Mouse (Mus musculus) erythroblast, embryonic 14.5 days (primary cell): ENCODE data around the gene Gabbr1.

Source experiments
- GATA1 ChIP-seq: IDR thresholded peaks from 2 replicates; pipeline ENCODE4 v1.6.1; 2012; ENCODE audit warnings: low read length, inconsistent platforms, mixed read lengths
- TAL1 ChIP-seq: IDR thresholded peaks from 3 replicates; pipeline ENCODE4 v1.6.1; 2012; ENCODE audit warnings: low read length, inconsistent platforms, mixed read lengths

GRCm38 (mm10) chr17:37067861-37068260, 22.1 kb downstream of the Gabbr1 start:
- TF ChIP-seq TAL1 (no peak), GATA1 (no peak)
